ENCODE assay signal across 23 mouse cellular contexts in the genomic region with DNA sequence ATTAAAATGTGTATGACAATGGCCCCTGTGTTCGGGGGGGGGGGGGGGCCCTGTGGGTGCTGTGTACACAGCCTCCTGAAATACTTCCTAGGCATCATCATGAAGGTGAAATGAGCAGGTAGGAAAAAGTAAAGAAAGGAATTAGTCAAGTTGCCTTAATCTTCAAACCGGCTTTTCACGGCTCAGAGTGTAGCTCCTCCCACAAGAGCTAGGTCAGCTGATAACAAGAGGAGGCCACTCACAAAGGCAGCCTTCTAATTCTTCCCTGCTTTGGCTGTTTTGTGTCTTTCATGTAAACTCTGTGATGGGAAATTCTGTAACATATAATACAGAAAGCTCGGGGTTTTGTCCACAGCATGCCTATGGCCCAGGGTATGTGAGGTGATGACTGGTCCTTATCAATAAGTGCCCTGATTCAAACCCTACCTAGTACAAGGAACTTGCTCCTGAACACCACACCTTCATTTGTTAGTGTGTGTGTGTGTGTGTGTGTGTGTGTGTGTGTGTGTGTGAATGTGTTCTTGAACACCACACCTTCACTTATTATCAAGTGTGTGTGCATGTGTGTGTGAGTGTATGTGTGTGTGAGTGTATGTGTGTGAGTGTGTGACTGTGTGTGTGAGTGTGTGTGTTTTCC. TPM values are rescaled to one million over a fixed set of nuclear protein-coding genes. Genes with fewer than 3 reads are reported as not detected.
DNase-seq lines count a peak whose midpoint lies in the region; ATAC-seq and TF ChIP-seq lines count a peak whose summit lies in the region.
"Had no signal": no experiment of that assay in that cellular context is flagged by ENCODE, and none has a peak within 500 bp of the region (broad histone marks: within the 10 kb centered on the region; RNA-seq: fewer than 3 reads in every experiment).

No protein-coding gene starts in this region.

- 42% methylated on average over 4 of the region's 4 CpGs for WGBS in spleen, adult 2 months
- WGBS in intestine, postnatal 0 days = 21% methylated on average over 4 of the region's 4 CpGs

- DNase-seq in heart, adult 11 months = peak; percentile 46
- DNase-seq in heart, postnatal 10 days = no peak
- no peak for DNase-seq in spleen, adult 2 months (ENCODE audit: low read depth in 1 of 2, low spot score in 2 of 2)
- no peak for DNase-seq in spleen, postnatal 10 days (ENCODE audit: low spot score in 2 of 2)
- DNase-seq in frontal cortex, postnatal 10 days (ENCODE audit: low spot score in 2 of 2) = no peak
- DNase-seq in layer of hippocampus, adult 11-12 months (ENCODE audit: low spot score) = no peak
- DNase-seq in gastrocnemius, postnatal 14 days = no peak
- DNase-seq: adrenal gland, postnatal 25 days; cerebellum, adult 2 months; gastrocnemius, adult 2 months; heart, adult 2 months; kidney, postnatal 14 days; liver; liver, postnatal 0 days; thymus, adult 2 months had no signal

- peak overlapping the region; percentile 72 for H3K27ac ChIP-seq in spleen, adult 2 months (ENCODE audit: insufficient read depth, low read length)
- no peak overlapping the region for H3K27ac ChIP-seq in intestine, postnatal 0 days (ENCODE audit: low read depth, low read length)
- H3K27ac ChIP-seq: embryonic facial prominence, embryonic 12.5 days; gastrocnemius, adult 2 months; heart, adult 2 months; heart, embryonic 15.5 days; hindbrain, embryonic 10.5 days; neural tube, embryonic 12.5 days had no signal

- H3K9ac ChIP-seq in intestine, postnatal 0 days (ENCODE audit: low read depth, low read length) = no peak overlapping the region
- H3K9ac ChIP-seq: embryonic facial prominence, embryonic 12.5 days; heart, embryonic 15.5 days; liver, postnatal 0 days; neural tube, embryonic 12.5 days had no signal

- intact Hi-C loops in heart, postnatal 10 days (cut with DNase I) = no loop called here
- intact Hi-C loops in gastrocnemius, postnatal 14 days (cut with DNase I; ENCODE audit: low total_unique reads) = no loop called here

- ATAC-seq in intestine, postnatal 0 days = peak; percentile 57
- ATAC-seq: forebrain, embryonic 16.5 days; liver, postnatal 0 days; Patski had no signal

- peaks cover 7% of the 10 kb centered on the region for H3K36me3 ChIP-seq in spleen, adult 2 months (ENCODE audit: control insufficient read depth, insufficient read depth, low read length)
- H3K36me3 ChIP-seq in intestine, postnatal 0 days (ENCODE audit: control insufficient read depth, insufficient read depth) = no peaks in the 10 kb centered on the region
- H3K36me3 ChIP-seq: embryonic facial prominence, embryonic 12.5 days; heart, embryonic 15.5 days; hindbrain, embryonic 10.5 days; neural tube, embryonic 12.5 days had no signal

- H3K4me2 ChIP-seq in intestine, postnatal 0 days (replicated peaks; ENCODE audit: low read depth) = peak overlapping the region; percentile 27; the same call in 1 of the 2 replicates
- H3K4me2 ChIP-seq: embryonic facial prominence, embryonic 12.5 days; heart, embryonic 15.5 days; neural tube, embryonic 12.5 days had no signal

- H3K4me1 ChIP-seq in spleen, adult 2 months (ENCODE audit: control insufficient read depth, insufficient read depth, insufficient read length) = peaks cover 62% of the 10 kb centered on the region
- no peaks in the 10 kb centered on the region for H3K4me1 ChIP-seq in intestine, postnatal 0 days (replicated peaks; ENCODE audit: control insufficient read depth, insufficient read depth, low read length)
- H3K4me1 ChIP-seq: heart, embryonic 15.5 days; hindbrain, embryonic 10.5 days; megakaryocyte, embryonic 14.5 days had no signal

- TF ChIP-seq CTCF in spleen, adult 2 months (IDR thresholded peaks at IDR 0.05; ENCODE audit: extremely low read depth, insufficient read depth, insufficient read length, insufficient replicate concordance) = no peak
- TF ChIP-seq CTCF in intestine, postnatal 0 days (IDR thresholded peaks at IDR 0.05; ENCODE audit: low read depth) = no peak

- no peaks in the 10 kb centered on the region for H3K27me3 ChIP-seq in spleen, adult 2 months (ENCODE audit: control insufficient read depth, insufficient read depth, low read length)
- no peaks in the 10 kb centered on the region for H3K27me3 ChIP-seq in intestine, postnatal 0 days (replicated peaks; ENCODE audit: control insufficient read depth, insufficient read depth, low read length)
- H3K27me3 ChIP-seq: embryonic facial prominence, embryonic 12.5 days; heart, embryonic 15.5 days; neural tube, embryonic 12.5 days had no signal

- no peak overlapping the region for H3K4me3 ChIP-seq in spleen, adult 2 months (ENCODE audit: extremely low read depth, insufficient read depth, insufficient read length)
- H3K4me3 ChIP-seq in intestine, postnatal 0 days (ENCODE audit: low read depth, low read length) = no peak overlapping the region
- H3K4me3 ChIP-seq: embryonic facial prominence, embryonic 12.5 days; gastrocnemius, adult 2 months; heart, adult 2 months; heart, embryonic 15.5 days; hindbrain, embryonic 10.5 days; megakaryocyte, embryonic 14.5 days; neural tube, embryonic 12.5 days had no signal

- no peak for TF ChIP-seq POLR2A in spleen, adult 2 months (IDR thresholded peaks at IDR 0.05; ENCODE audit: low read depth, low read length)

- no peaks in the 10 kb centered on the region for H3K9me3 ChIP-seq in intestine, postnatal 0 days (ENCODE audit: control insufficient read depth)
- H3K9me3 ChIP-seq: embryonic facial prominence, embryonic 12.5 days; heart, embryonic 15.5 days; hindbrain, embryonic 10.5 days; megakaryocyte, embryonic 14.5 days; neural tube, embryonic 12.5 days had no signal

RNA-seq across cellular contexts. Expression of gene Rasgrp1, which starts 7.1 kb away (rescaled TPM):
- 1 to 10 TPM in 1 of 2 experiments, under 1 TPM in 1; 0.57 to 1.1 TPM for total RNA-seq in heart, postnatal 10 days (2021)
- polyA plus RNA-seq in spleen, adult 2 months (2012; rRNA removed) = 20.0 and 27.1 TPM in 2 replicates
- 0.31 and 0.46 TPM in 2 replicates for polyA plus RNA-seq in intestine, postnatal 0 days (2015; fragmentation: Nextera tagmentation; extraction: Ambion mirVana)
- total RNA-seq in gastrocnemius, postnatal 14 days (2021) = under 1 TPM; 0.24 to 0.59 TPM
- polyA plus RNA-seq: Patski had no signal
